Comparison of ENCODE assay signal across 9 mouse cellular contexts in genomic region chr10:108679675-108680390, GRCm38 (mm10). TPM values are rescaled to one million over a fixed set of nuclear protein-coding genes. Genes with fewer than 3 reads are reported as not detected.
DNase-seq lines count a peak whose midpoint lies in the region; ATAC-seq and TF ChIP-seq lines count a peak whose summit lies in the region.
"Had no signal": no experiment of that assay in that cellular context is flagged by ENCODE, and none has a peak within 500 bp of the region (broad histone marks: within the 10 kb centered on the region; RNA-seq: fewer than 3 reads in every experiment).

No protein-coding gene starts in this region.

- no peak for TF ChIP-seq POLR2A in cerebellum, adult 2 months (IDR thresholded peaks at IDR 0.05; ENCODE audit: borderline replicate concordance, insufficient read depth, low read length)
- TF ChIP-seq POLR2A in lung, adult 2 months (IDR thresholded peaks at IDR 0.05; ENCODE audit: borderline replicate concordance, extremely low read depth, low read depth, low read length): no peak

- DNase-seq in layer of hippocampus, adult 2 months (ENCODE audit: low spot score in 2 of 2): no peak
- no peak for DNase-seq in layer of hippocampus, adult 9-10 months (ENCODE audit: low spot score)
- DNase-seq in cerebellum, adult 2 months: peak; percentile 68 to 72
- DNase-seq in embryonic facial prominence, embryonic 14.5 days (ENCODE audit: low spot score): peak; percentile 72
- DNase-seq in embryo, embryonic 9.5 days (ENCODE audit: extremely low spot score): no peak
- no peak for DNase-seq in lung, adult 2 months
- DNase-seq: heart, adult 18-20 months had no signal

- no peaks in the 10 kb centered on the region for H3K9me3 ChIP-seq in embryonic facial prominence, embryonic 14.5 days (ENCODE audit: control insufficient read depth, low read length)
- no peaks in the 10 kb centered on the region for H3K9me3 ChIP-seq in midbrain, embryonic 15.5 days

- H3K36me3 ChIP-seq in embryonic facial prominence, embryonic 14.5 days (ENCODE audit: control insufficient read depth, insufficient read depth, low read length): no peaks in the 10 kb centered on the region
- H3K36me3 ChIP-seq in midbrain, embryonic 15.5 days (replicated peaks): no peaks in the 10 kb centered on the region

- peak; percentile 67 for ATAC-seq in embryonic facial prominence, embryonic 14.5 days (ENCODE audit: low read depth)
- peak; percentile 91 for ATAC-seq in midbrain, embryonic 15.5 days (replicated peaks)

- no peak overlapping the region for H3K4me2 ChIP-seq in embryonic facial prominence, embryonic 14.5 days (ENCODE audit: low read depth, low read length)
- H3K4me2 ChIP-seq in midbrain, embryonic 15.5 days: no peak overlapping the region

- no peak overlapping the region for H3K4me3 ChIP-seq in layer of hippocampus, adult 2 months
- no peak overlapping the region for H3K4me3 ChIP-seq in cerebellum, adult 2 months (replicated peaks; ENCODE audit: insufficient read depth, low read depth, low read length)
- H3K4me3 ChIP-seq in embryonic facial prominence, embryonic 14.5 days (ENCODE audit: low read depth, low read length): no peak overlapping the region
- H3K4me3 ChIP-seq in midbrain, embryonic 15.5 days: no peak overlapping the region
- H3K4me3 ChIP-seq in lung, adult 2 months (replicated peaks; ENCODE audit: extremely low read depth, low read depth, low read length): no peak overlapping the region

- no peaks in the 10 kb centered on the region for H3K27me3 ChIP-seq in cerebellum, adult 2 months (ENCODE audit: control insufficient read depth, insufficient read depth, low read length)
- H3K27me3 ChIP-seq in embryonic facial prominence, embryonic 14.5 days (replicated peaks; ENCODE audit: control insufficient read depth, insufficient read depth, low read length): no peaks in the 10 kb centered on the region
- no peaks in the 10 kb centered on the region for H3K27me3 ChIP-seq in midbrain, embryonic 15.5 days (replicated peaks)

- 30% methylated on average over 14 of the region's 14 CpGs for WGBS in cerebellum, adult 2 months
- 61% methylated on average over 14 of the region's 14 CpGs for WGBS in embryonic facial prominence, embryonic 14.5 days
- 45% methylated on average over 14 of the region's 14 CpGs for WGBS in midbrain, embryonic 15.5 days
- WGBS in lung, adult 2 months: 36% methylated on average over 14 of the region's 14 CpGs

- no peak for TF ChIP-seq CTCF in layer of hippocampus, adult 2 months (conservative IDR thresholded peaks at IDR 0.05)
- TF ChIP-seq CTCF in cerebellum, adult 2 months (IDR thresholded peaks at IDR 0.05; ENCODE audit: borderline replicate concordance, insufficient read depth, low read depth, low read length): peak; percentile 52; the same call in 1 of the 2 replicates
- TF ChIP-seq CTCF in lung, adult 2 months (IDR thresholded peaks at IDR 0.05; ENCODE audit: insufficient read depth, low read length): no peak

- no peak overlapping the region for H3K9ac ChIP-seq in embryonic facial prominence, embryonic 14.5 days (ENCODE audit: low read depth, low read length)
- H3K9ac ChIP-seq in midbrain, embryonic 15.5 days: no peak overlapping the region

- peak overlapping the region; percentile 77 for H3K27ac ChIP-seq in layer of hippocampus, adult 2 months
- H3K27ac ChIP-seq in cerebellum, adult 2 months (ENCODE audit: insufficient read depth, low read length): 0 out of 2 replicates have a peak overlapping the region, but pooled peaks have one; percentile 2
- no peak overlapping the region for H3K27ac ChIP-seq in embryonic facial prominence, embryonic 14.5 days (replicated peaks; ENCODE audit: low read depth, low read length)
- peak overlapping the region; percentile 63 for H3K27ac ChIP-seq in midbrain, embryonic 15.5 days

- H3K4me1 ChIP-seq in cerebellum, adult 2 months (ENCODE audit: control insufficient read depth, insufficient read depth, low read length): peaks cover 5% of the 10 kb centered on the region; the same call in 1 of the 2 replicates
- H3K4me1 ChIP-seq in embryonic facial prominence, embryonic 14.5 days (ENCODE audit: control insufficient read depth, insufficient read depth, low read length): no peaks in the 10 kb centered on the region
- peaks cover 11% of the 10 kb centered on the region for H3K4me1 ChIP-seq in midbrain, embryonic 15.5 days
- no peaks in the 10 kb centered on the region for H3K4me1 ChIP-seq in lung, adult 2 months (ENCODE audit: control insufficient read depth, insufficient read depth, low read length)

RNA-seq across cellular contexts. Expression of gene Gm5136, which starts 20.1 kb away (rescaled TPM):
- 1 to 10 TPM; 3.5 TPM for total RNA-seq in layer of hippocampus, adult 2 months (2021)
- 0.70 and 0.95 TPM in 2 replicates for polyA plus RNA-seq in cerebellum, adult 2 months (2012; rRNA removed)
- not detected in 2 replicates for polyA plus RNA-seq in embryonic facial prominence, embryonic 14.5 days (2014; fragmentation: Nextera tagmentation; extraction: Ambion mirVana)
- 0.23 and 0.36 TPM in 2 replicates for polyA plus RNA-seq in midbrain, embryonic 15.5 days (2015; fragmentation: Nextera tagmentation; extraction: Ambion mirVana)
- not detected in 2 replicates for polyA plus RNA-seq in lung, adult 2 months (2012; rRNA removed)
- total RNA-seq: heart, adult 18-20 months had no signal
- polyA plus RNA-seq: stomach, embryonic 14.5 days had no signal

Comparison
In these comparisons a context has a peak if more than half of its experiments do, and no peak if none do; other contexts are left out.
1. DNase-seq: peak in cerebellum, adult 2 months (2 of 2) and embryonic facial prominence, embryonic 14.5 days (single experiment); none in layer of hippocampus, adult 2 months (0 of 2), layer of hippocampus, adult 9-10 months (single experiment), embryo, embryonic 9.5 days (single experiment) and lung, adult 2 months (single experiment).